Mouse (Mus musculus) embryonic fibroblast, embryonic 13.5 days (primary cell): ENCODE results near the gene Gpr137c. TPM values are rescaled to one million over a fixed set of nuclear protein-coding genes. Genes with fewer than 3 reads are reported as not detected.

Source experiments
- H3K27ac ChIP-seq: 2 replicates; pipeline ENCODE4 v1.5.1; 2012; ENCODE audit warnings: low read length, control low read depth, inconsistent platforms; ENCODE audit not compliant: insufficient read depth
- H3K4me1 ChIP-seq: 2 replicates; pipeline ENCODE4 v1.6.1; 2011; ENCODE audit warnings: low read length; ENCODE audit not compliant: control insufficient read depth, insufficient read depth
- H3K4me3 ChIP-seq: 2 replicates; pipeline ENCODE4 v1.5.1; 2011; ENCODE audit warnings: mild to moderate bottlenecking, control low read depth, low read length; ENCODE audit not compliant: insufficient read depth
- CTCF ChIP-seq: IDR thresholded peaks from 2 replicates; pipeline ENCODE4 v1.5.1; 2011; ENCODE audit warnings: mild to moderate bottlenecking, control low read depth, low read length, moderate library complexity, borderline replicate concordance; ENCODE audit not compliant: insufficient read depth
- POLR2A ChIP-seq: IDR thresholded peaks from 2 replicates; pipeline ENCODE4 v1.6.1; 2011; ENCODE audit warnings: low read depth, mild to moderate bottlenecking, control low read depth, low read length, moderate library complexity
- polyA plus RNA-seq: library from polyadenylated mRNA; stranded (reverse); fragments of >200 nt; gene quantifications from 2 replicates; pipeline ENCODE4 v1.2.4, GENCODE M21; 2011; ENCODE audit warnings: low read depth; ENCODE audit not compliant: missing spikeins, insufficient read length

Gpr137c gene
- polyA plus RNA-seq, 1 experiment, result 4.9 TPM

- peak; percentile 97 for TF ChIP-seq POLR2A
- peak; percentile 94 for TF ChIP-seq CTCF
- Histone ChIP-seq H3K4me1 (peaks cover 7% of the 10 kb centered on the region; the same call in 1 of the 2 replicates), H3K27ac (peak within 1 kb of the TSS; percentile 73), H3K4me3 (peak within 1 kb of the TSS; percentile 99)
These were observed 110.2 kb downstream of the Gpr137c start, which contains the start of gene Psmc6 for GRCm38 (mm10) chr14:45329589-45330181. TSS of gene Psmc6 (plus strand) at chr14:45329788.

Other genes starting within 250 kb of the Gpr137c start
- gene Ptger2, start 231.5 kb upstream of the Gpr137c start, polyA plus RNA-seq, result 0.23 TPM in 1 of 2 replicates, not detected in the other
- gene Txndc16, start 611 bp downstream of the Gpr137c start, polyA plus RNA-seq, result 23.2 and 33.9 TPM in 2 replicates
- 92.1 and 103 TPM in 2 replicates for gene Ero1l, start 99.1 kb downstream of the Gpr137c start, polyA plus RNA-seq
- gene Psmc6, start 110.1 kb downstream of the Gpr137c start, polyA plus RNA-seq, result 486 and 500 TPM in 2 replicates
- gene Styx, start 131.4 kb downstream of the Gpr137c start, polyA plus RNA-seq, result 14.8 and 20.9 TPM in 2 replicates
- gene Gnpnat1, start 185.2 kb downstream of the Gpr137c start, polyA plus RNA-seq, result 90.3 and 97.4 TPM in 2 replicates